Mouse (Mus musculus): Measurements from ENCODE around the gene Cgnl1. TPM values are rescaled to one million over a fixed set of nuclear protein-coding genes. Genes with fewer than 3 reads are reported as not detected.
A peak's percentile ranks its signal among the peaks of the same experiment; 100 is the strongest.

Cgnl1 gene
- polyA plus RNA-seq, 1 experiment from 2014 or later: 6.9 TPM

- Histone ChIP-seq H3K9me3 (replicated peaks) (no peaks in the 10 kb centered on the region), H3K4me3 (replicated peaks) (no peak overlapping the region), H3K27ac (replicated peaks) (no peak overlapping the region), H3K27me3 (replicated peaks) (no peaks in the 10 kb centered on the region), H3K36me3 (no peaks in the 10 kb centered on the region), H3K4me1 (no peaks in the 10 kb centered on the region), H3K4me2 (no peak overlapping the region), H3K9ac (replicated peaks) (no peak overlapping the region)
- 69% methylated on average over 13 of the region's 13 CpGs for WGBS
- no peak for ATAC-seq (ENCODE audit: low FRiP score)
Measured at GRCm38 (mm10) chr9:71704332-71705014, 66.9 kb downstream of the Cgnl1 start.

DNA sequence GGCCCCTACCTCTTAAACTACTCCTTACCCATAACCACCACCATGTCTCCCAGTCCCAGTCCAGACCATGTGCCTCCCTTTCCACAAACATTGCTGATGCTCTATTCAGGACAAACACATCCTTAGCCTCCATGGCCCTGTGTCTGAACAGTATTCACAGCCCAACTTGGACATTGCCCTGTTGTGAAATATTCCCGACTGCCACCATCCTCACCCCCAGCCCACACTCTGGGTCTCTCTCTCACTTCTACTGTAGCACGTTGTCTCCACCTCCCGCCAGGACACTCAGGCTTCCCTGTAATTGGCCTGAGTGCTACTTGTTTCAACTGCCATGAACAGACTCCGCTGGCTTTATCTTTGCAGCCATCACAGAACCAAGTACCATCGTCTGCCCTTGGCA is 72.3 kb downstream of the Cgnl1 start:
- Histone ChIP-seq H3K4me3 (replicated peaks) (no peak overlapping the region), H3K9ac (replicated peaks) (no peak overlapping the region), H3K27ac (replicated peaks) (no peak overlapping the region), H3K36me3 (no peaks in the 10 kb centered on the region), H3K4me1 (no peaks in the 10 kb centered on the region), H3K9me3 (replicated peaks) (no peaks in the 10 kb centered on the region), H3K27me3 (replicated peaks) (no peaks in the 10 kb centered on the region), H3K4me2 (no peak overlapping the region)
- WGBS: 89% methylated on average over 5 of the region's 5 CpGs
- no peak for ATAC-seq (ENCODE audit: low FRiP score)

DNA sequence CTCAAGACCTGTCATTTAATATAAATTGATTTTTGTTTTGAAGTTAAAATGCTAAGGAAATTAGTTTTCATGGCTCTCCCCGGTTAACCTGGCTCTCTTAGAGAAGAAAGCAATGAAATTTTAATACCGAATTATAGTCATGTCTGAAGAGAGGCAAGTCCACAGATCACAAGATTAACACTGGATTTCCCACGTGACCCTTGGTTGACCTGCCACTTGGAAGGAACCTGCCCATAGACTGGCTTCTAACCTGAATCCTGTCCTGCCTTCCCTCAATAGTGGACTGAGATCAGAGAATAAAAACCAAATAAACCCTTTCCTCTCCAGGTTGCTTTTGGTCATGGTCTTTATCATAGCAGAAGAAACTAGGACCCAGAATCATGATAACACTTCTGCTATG is 73.3 kb downstream of the Cgnl1 start:
- Histone ChIP-seq H3K27ac (replicated peaks) (no peak overlapping the region), H3K9ac (replicated peaks) (no peak overlapping the region), H3K36me3 (no peaks in the 10 kb centered on the region), H3K4me1 (no peaks in the 10 kb centered on the region), H3K9me3 (replicated peaks) (no peaks in the 10 kb centered on the region), H3K4me2 (no peak overlapping the region), H3K4me3 (replicated peaks) (no peak overlapping the region), H3K27me3 (replicated peaks) (no peaks in the 10 kb centered on the region)
- WGBS: 86% methylated on average over 3 of the region's 3 CpGs
- ATAC-seq (ENCODE audit: low FRiP score): no peak

DNA sequence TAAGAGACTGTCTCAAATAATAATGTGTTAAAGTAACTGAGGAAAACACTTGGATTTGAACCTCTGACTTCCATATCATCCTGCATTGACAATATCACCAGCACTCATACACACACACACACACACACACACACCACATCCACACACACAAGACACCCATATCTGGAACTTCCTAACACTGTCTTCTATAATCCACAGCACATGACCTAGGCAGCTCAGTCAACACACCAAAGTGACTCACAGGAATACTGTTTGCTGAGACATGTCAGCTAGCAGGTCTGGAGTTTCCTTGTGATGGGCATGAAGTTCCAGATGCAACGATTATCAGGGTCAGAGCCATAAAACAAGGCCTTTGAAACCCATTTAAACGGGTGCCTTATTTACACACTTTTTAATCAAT is 74.2 kb downstream of the Cgnl1 start:
- Histone ChIP-seq H3K27me3 (replicated peaks) (no peaks in the 10 kb centered on the region), H3K36me3 (no peaks in the 10 kb centered on the region), H3K9me3 (replicated peaks) (no peaks in the 10 kb centered on the region), H3K9ac (replicated peaks) (no peak overlapping the region), H3K4me2 (no peak overlapping the region), H3K4me1 (no peaks in the 10 kb centered on the region), H3K27ac (replicated peaks) (no peak overlapping the region), H3K4me3 (replicated peaks) (no peak overlapping the region)
- WGBS: 75% methylated on average over 2 of the region's 2 CpGs
- no peak for ATAC-seq (ENCODE audit: low FRiP score)

DNA sequence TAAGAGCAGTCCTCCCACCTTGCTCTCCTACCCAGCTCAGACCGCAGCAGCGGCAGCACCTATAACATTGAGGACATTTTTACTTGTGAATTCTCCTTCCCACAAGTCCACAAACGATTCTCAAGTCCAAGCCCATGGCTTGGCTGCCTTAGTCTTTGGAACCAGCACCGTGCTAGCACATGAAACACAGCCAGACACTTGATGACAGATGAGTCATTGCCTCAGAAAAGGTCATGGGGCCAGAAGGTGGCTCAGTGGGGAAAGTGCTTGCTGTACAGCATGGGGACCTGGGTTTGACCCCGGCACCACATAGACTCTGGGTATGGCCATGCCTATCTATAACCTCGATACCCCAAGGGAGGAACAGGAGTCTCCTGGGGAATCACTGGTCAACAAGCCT is 74.6 kb downstream of the Cgnl1 start:
- Histone ChIP-seq H3K27ac (replicated peaks) (no peak overlapping the region), H3K36me3 (no peaks in the 10 kb centered on the region), H3K4me2 (no peak overlapping the region), H3K27me3 (replicated peaks) (no peaks in the 10 kb centered on the region), H3K9me3 (replicated peaks) (no peaks in the 10 kb centered on the region), H3K4me3 (replicated peaks) (no peak overlapping the region), H3K4me1 (no peaks in the 10 kb centered on the region), H3K9ac (replicated peaks) (no peak overlapping the region)
- 76% methylated on average over 6 of the region's 6 CpGs for WGBS
- no peak for ATAC-seq (ENCODE audit: low FRiP score)

- H3K9me3 ChIP-seq (replicated peaks): no peaks in the 10 kb centered on the region
- H3K27me3 ChIP-seq (replicated peaks): no peaks in the 10 kb centered on the region
- ATAC-seq (ENCODE audit: low FRiP score): no peak
- no peak overlapping the region for H3K4me2 ChIP-seq
- H3K4me1 ChIP-seq: no peaks in the 10 kb centered on the region
- whole genome bisulfite sequencing: 49% methylated on average over 3 of the region's 3 CpGs
- H3K27ac ChIP-seq (replicated peaks): no peak overlapping the region
- H3K4me3 ChIP-seq (replicated peaks): no peak overlapping the region
- H3K9ac ChIP-seq (replicated peaks): no peak overlapping the region
- no peaks in the 10 kb centered on the region for H3K36me3 ChIP-seq
Measured at GRCm38 (mm10) chr9:71695133-71695532, 76.3 kb downstream of the Cgnl1 start.

DNA sequence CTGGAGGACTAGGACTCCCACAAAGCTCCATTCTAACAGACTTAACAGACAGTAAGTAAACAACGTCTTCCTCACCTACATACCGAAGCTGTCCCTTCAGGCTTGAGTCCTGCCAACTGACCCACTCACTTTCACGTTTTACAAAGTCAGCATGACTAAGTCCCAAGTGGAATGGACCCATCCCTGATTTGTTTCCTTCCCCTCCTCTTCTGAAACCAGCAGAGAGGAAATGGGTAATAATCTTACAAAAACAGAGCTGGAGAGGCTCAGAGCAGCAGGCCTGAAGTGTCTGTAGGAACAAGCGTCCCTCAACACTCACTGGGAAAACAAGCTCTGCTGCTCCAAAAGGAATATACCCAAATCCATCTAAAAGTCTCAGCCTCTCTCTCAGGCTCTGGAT is 77.2 kb downstream of the Cgnl1 start:
- 70% methylated on average over 4 of the region's 4 CpGs for whole genome bisulfite sequencing
- ATAC-seq (ENCODE audit: low FRiP score): no peak
- Histone ChIP-seq H3K4me1 (no peaks in the 10 kb centered on the region), H3K27ac (replicated peaks) (0 out of 2 replicates have a peak overlapping the region, but pooled peaks have one; percentile 23), H3K36me3 (no peaks in the 10 kb centered on the region), H3K27me3 (replicated peaks) (no peaks in the 10 kb centered on the region), H3K9me3 (replicated peaks) (no peaks in the 10 kb centered on the region), H3K4me3 (replicated peaks) (no peak overlapping the region), H3K4me2 (no peak overlapping the region), H3K9ac (replicated peaks) (no peak overlapping the region)

DNA sequence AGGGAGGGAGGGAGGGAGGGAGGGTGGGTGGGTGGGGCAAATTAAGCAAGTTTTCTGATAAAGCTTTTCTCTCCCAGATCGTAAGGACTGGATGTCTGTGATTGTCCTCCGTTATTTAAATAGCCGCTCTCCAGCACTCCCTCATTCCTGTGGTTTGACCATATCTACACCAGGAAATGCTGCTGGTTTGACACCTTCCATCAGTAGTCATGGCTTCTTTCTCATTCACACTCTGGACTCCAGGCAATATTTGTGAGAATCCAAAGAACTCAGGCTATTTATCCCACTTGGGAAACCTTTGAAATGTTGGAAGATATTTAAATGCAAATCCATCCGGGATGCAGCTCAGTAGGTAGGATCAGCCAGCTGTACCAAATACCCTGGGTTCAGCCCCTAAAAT is 77.6 kb downstream of the Cgnl1 start:
- Histone ChIP-seq H3K27me3 (replicated peaks) (no peaks in the 10 kb centered on the region), H3K4me1 (no peaks in the 10 kb centered on the region), H3K4me2 (no peak overlapping the region), H3K36me3 (no peaks in the 10 kb centered on the region), H3K4me3 (replicated peaks) (no peak overlapping the region), H3K9me3 (replicated peaks) (no peaks in the 10 kb centered on the region), H3K27ac (replicated peaks) (no peak overlapping the region), H3K9ac (replicated peaks) (no peak overlapping the region)
- 65% methylated on average over 4 of the region's 4 CpGs for WGBS
- ATAC-seq (ENCODE audit: low FRiP score): no peak

DNA sequence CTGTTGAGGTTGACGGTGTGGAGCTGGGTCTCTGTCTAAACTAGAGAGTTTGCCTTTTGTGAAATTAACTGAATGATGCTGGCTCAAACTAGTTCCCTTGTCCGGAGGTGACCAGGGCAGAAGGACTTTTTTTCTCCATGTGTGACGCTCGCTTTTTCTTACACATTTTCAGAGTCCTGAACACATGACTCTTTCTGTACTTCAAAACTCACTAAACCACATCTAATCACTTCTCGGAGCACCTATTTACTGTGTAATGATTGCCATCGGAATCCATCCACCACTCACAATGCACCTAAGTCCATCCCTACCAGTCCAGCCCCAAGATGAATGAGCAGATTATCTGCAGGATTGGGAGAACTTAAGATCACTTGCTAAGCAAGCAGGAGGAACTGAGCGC is 79.2 kb downstream of the Cgnl1 start:
- Histone ChIP-seq H3K9me3 (replicated peaks) (no peaks in the 10 kb centered on the region), H3K27ac (replicated peaks) (no peak overlapping the region), H3K27me3 (replicated peaks) (no peaks in the 10 kb centered on the region), H3K4me3 (replicated peaks) (no peak overlapping the region), H3K36me3 (no peaks in the 10 kb centered on the region), H3K9ac (replicated peaks) (no peak overlapping the region), H3K4me2 (no peak overlapping the region), H3K4me1 (no peaks in the 10 kb centered on the region)
- WGBS: 93% methylated on average over 7 of the region's 7 CpGs
- ATAC-seq (ENCODE audit: low FRiP score): no peak

DNA sequence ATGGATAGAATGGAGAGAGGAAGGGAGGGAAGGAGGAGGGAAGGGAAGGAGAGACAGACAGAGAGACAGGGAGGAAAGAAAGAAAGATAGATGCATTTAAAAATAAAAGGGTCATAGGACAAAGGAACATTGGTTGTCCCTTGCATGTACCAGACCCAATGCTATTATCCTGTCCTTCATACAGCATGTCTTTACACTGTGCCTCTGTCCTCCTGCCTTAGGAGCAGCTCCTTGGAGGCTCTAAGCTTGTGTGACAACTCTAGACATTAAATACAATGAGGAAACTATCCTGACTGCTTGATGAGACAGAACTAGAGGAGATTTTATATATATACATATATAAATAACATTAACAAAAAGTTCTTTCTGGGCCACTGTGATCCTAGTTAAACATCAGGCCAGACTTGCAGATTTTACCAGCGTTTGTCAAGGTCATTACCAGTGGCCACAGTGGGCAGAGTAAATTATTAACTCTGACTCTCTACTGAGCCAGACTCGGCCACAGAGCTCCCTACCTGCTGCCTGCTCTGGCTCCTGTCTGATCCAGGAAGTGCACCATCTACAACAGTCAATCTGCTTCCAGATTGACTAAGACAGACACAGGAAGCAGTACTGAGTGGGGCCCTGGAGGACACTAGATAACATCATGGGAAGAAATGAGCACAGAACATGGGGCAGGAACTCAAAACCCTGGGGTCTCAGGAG is 81.9 kb downstream of the Cgnl1 start:
- no peak for ATAC-seq (ENCODE audit: low FRiP score)
- Histone ChIP-seq H3K9ac (replicated peaks) (no peak overlapping the region), H3K4me2 (no peak overlapping the region), H3K4me3 (replicated peaks) (no peak overlapping the region), H3K4me1 (no peaks in the 10 kb centered on the region), H3K27me3 (replicated peaks) (no peaks in the 10 kb centered on the region), H3K36me3 (no peaks in the 10 kb centered on the region), H3K27ac (replicated peaks) (no peak overlapping the region), H3K9me3 (replicated peaks) (no peaks in the 10 kb centered on the region)
- WGBS: 51% methylated on average over 2 of the region's 2 CpGs

- Histone ChIP-seq H3K9ac (replicated peaks) (no peak overlapping the region), H3K36me3 (no peaks in the 10 kb centered on the region), H3K4me3 (replicated peaks) (no peak overlapping the region), H3K27ac (replicated peaks) (no peak overlapping the region), H3K4me2 (no peak overlapping the region), H3K9me3 (replicated peaks) (no peaks in the 10 kb centered on the region), H3K4me1 (no peaks in the 10 kb centered on the region), H3K27me3 (replicated peaks) (no peaks in the 10 kb centered on the region)
- WGBS: 86% methylated on average over 8 of the region's 8 CpGs
- ATAC-seq (ENCODE audit: low FRiP score): no peak
Measured at GRCm38 (mm10) chr9:71686463-71686862, 84.9 kb downstream of the Cgnl1 start.

DNA sequence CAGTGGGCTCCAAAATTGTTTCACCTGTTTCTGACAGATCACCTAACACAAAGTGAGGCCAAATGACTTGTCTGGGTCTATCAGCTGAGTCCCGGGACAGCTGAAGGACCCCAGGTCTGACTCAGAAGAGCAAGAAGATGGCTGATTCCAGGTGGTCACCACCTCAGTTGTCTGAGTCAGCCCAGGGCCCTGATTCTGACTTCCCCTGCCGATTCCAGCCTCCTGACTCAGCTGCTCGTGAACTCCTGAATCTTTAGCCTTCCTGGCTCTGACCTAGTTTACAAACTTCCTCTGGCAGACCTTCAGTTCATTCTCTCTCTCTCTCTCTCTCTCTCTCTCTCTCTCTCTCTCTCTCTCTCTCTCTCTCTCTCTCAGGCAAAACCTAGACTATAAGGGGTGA is 86.6 kb downstream of the Cgnl1 start:
- Histone ChIP-seq H3K9me3 (replicated peaks) (no peaks in the 10 kb centered on the region), H3K4me3 (replicated peaks) (no peak overlapping the region), H3K27ac (replicated peaks) (no peak overlapping the region), H3K4me2 (no peak overlapping the region), H3K27me3 (replicated peaks) (no peaks in the 10 kb centered on the region), H3K9ac (replicated peaks) (no peak overlapping the region), H3K36me3 (no peaks in the 10 kb centered on the region), H3K4me1 (peaks cover 6% of the 10 kb centered on the region; the same call in 1 of the 2 replicates)
- 86% methylated on average over 3 of the region's 3 CpGs for WGBS
- ATAC-seq (ENCODE audit: low FRiP score): no peak
